Mouse (Mus musculus) limb, embryonic 15.5 days (tissue): ENCODE measurements around the gene Rpl3l. TPM values are rescaled to one million over a fixed set of nuclear protein-coding genes. Genes with fewer than 3 reads are reported as not detected.
"Not testable (repeated sequence)": the region's sequence is repeated elsewhere in the genome, so short reads cannot be mapped to it uniquely, and the experiment has no call there.

ENCODE experiments used
- ATAC-seq: fragments of 200-750 bp; cut with Nextera tagmentation; 2 replicates; pipeline ENCODE4 v1.8.0; 2017; ENCODE audit warnings: low read depth, moderate TSS enrichment; ENCODE audit not compliant: insufficient number of reproducible peaks, low FRiP score, low TSS enrichment
- H3K27ac ChIP-seq: fragments of 300-500 bp; sonication (generic); 2 replicates; pipeline ENCODE4 v1.5.1; 2015; ENCODE audit warnings: moderate library complexity, mild to moderate bottlenecking, inconsistent platforms
- H3K27me3 ChIP-seq: fragments of 300-500 bp; sonication (generic); 2 replicates; pipeline ENCODE4 v1.6.1; 2015; ENCODE audit warnings: inconsistent platforms
- H3K36me3 ChIP-seq: fragments of 300-500 bp; sonication (generic); 2 replicates; pipeline ENCODE4 v1.6.1; 2015; ENCODE audit warnings: inconsistent platforms
- H3K4me1 ChIP-seq: fragments of 300-500 bp; sonication (generic); 2 replicates; pipeline ENCODE4 v1.6.1; 2015; ENCODE audit warnings: inconsistent platforms
- H3K4me2 ChIP-seq: fragments of 300-500 bp; sonication (generic); 2 replicates; pipeline ENCODE4 v1.6.1; 2015; ENCODE audit warnings: mild to moderate bottlenecking, inconsistent platforms
- H3K4me3 ChIP-seq: fragments of 300-500 bp; sonication (generic); 2 replicates; pipeline ENCODE4 v1.5.1; 2015; ENCODE audit warnings: mild to moderate bottlenecking, inconsistent platforms
- H3K9ac ChIP-seq: fragments of 300-500 bp; sonication (generic); 2 replicates; pipeline ENCODE4 v1.6.1; 2015; ENCODE audit warnings: inconsistent platforms
- H3K9me3 ChIP-seq: fragments of 300-500 bp; sonication (generic); 2 replicates; pipeline ENCODE4 v1.6.1; 2016; ENCODE audit warnings: inconsistent platforms
- WGBS: fragments of 180-500 bp; shearing (Covaris S2); methylation state at CpG from one replicate; pipeline ENCODE4 v1.1.7; 2015; 5-methylcytosine and 5-hydroxymethylcytosine counted together
- polyA plus RNA-seq: library from polyadenylated mRNA; unstranded; fragments of >200 nt; fragmentation: Nextera tagmentation; extraction: Ambion mirVana; gene quantifications from 2 replicates; pipeline ENCODE4 v1.2.1, GENCODE M21; 2015

Rpl3l gene
- polyA plus RNA-seq, 1 experiment from 2014 or later: not detected

DNA sequence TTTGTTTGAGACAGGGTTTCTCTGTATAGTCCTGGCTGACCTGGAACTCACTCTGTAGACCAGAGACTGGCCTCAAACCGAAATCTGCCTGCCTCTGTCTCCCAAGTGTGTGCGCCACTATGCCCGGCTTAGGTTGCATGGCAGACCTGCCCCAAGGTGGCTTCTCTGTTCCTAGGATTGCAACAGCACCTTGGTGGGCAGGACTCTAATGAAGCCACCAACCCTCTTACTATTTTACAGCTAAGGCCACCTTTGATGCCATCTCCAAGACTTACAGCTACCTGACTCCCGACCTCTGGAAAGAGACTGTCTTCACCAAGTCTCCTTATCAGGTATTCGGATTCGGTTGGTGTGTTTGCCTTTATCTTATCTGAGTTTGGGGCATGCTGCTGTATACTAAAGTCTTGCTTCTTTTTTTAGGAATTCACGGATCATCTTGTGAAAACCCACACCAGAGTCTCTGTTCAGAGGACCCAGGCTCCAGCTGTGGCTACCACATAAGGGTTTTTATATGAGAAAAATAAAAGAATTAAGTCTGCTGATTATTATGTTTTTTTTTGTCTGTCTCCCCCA is 6.2 kb upstream of the Rpl3l start:
- H3K9me3 ChIP-seq, ATAC-seq, H3K27ac ChIP-seq, H3K27me3 ChIP-seq: not testable (repeated sequence)
- 65% methylated on average over 7 of the region's 7 CpGs for WGBS
- Histone ChIP-seq H3K4me2 (peak overlapping the region; percentile 74), H3K36me3 (peaks cover 34% of the 10 kb centered on the region), H3K9ac (peak overlapping the region; percentile 31; the same call in 1 of the 2 replicates), H3K4me1 (peaks cover 32% of the 10 kb centered on the region), H3K4me3 (peak overlapping the region; percentile 75)

DNA sequence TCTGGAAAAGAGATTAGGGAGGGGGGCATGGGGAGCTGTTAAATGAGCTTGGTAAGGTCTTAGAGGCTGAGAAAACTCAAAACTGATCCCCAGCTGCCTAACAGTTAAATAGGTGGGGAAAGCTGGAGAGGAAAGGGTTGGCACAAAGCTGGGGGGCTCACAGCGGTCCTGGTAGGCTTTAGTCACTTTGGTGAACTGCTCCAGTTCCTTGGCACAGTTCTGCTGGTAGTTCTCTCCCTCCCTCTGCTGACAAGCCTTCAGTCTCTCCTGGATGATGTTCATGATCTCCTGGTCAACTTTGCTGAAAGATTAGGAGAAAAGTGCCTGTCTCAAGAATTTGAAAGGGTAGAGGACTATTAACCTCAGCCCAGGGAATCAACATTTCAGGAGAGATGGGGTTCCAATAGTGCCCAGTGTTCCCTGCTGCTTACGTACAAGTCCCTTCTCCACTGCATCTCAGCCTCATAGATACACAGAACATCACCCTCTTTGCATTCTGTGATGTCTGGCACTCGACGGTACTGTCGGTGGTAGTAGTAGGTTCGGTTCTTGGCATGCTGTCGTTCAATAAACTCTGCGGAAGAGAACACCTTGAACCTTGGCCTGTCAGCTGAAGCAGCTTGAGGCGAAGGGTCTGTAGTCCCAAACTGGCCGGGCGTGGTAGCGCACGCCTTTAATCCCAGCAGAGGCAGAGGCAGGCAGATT is 5.2 kb upstream of the Rpl3l start:
- no peak overlapping the region for H3K27ac ChIP-seq
- ATAC-seq: no peak
- no peaks in the 10 kb centered on the region for H3K27me3 ChIP-seq
- H3K4me1 ChIP-seq: peaks cover 32% of the 10 kb centered on the region
- H3K4me3 ChIP-seq: peak overlapping the region; percentile 76; the same call in 1 of the 2 replicates
- 30% methylated on average over 13 of the region's 13 CpGs for WGBS
- no peak overlapping the region for H3K9ac ChIP-seq
- peaks cover 26% of the 10 kb centered on the region for H3K36me3 ChIP-seq
- H3K4me2 ChIP-seq: 0 out of 2 replicates have a peak overlapping the region, but pooled peaks have one; percentile 6
- no peaks in the 10 kb centered on the region for H3K9me3 ChIP-seq

DNA sequence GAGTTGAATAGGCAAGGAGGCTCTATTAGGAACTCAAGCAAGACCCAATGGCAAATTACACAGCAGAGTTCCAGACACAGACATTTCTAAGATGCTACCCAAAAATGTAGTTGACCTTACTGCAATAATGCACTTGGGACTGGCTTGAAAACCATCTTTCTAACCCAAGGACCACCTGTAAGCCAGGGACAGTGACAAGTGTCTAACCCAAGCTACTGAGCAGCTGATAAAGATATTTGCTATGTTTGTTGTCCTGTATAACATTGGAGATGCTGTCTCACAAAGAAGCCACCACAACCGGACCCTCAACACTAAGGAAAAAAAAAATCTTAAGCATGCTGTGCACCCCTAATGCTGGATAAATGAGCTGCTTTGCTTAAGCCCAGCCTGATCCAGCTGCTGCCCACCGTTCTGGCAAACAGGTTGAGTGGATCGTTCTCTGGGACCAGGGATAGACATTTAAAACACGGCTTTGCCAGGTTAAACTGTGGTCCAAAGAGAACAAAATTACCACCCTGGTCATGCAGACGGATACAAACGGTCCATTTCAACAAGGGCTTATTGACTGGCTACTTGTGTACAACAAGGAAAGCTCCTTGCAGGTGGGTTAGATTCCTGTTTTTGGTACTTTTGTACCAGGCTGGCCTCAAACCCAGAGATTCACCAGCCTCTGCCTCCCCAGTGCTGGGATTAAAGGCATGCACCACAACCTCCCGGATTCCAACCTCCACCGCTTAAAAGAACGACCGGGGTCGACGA is 4.3 kb upstream of the Rpl3l start:
- 1% methylated on average over 12 of the region's 12 CpGs for WGBS
- Histone ChIP-seq H3K27ac (peak overlapping the region; percentile 86), H3K9ac (peak overlapping the region; percentile 78), H3K27me3 (no peaks in the 10 kb centered on the region), H3K4me2 (peak overlapping the region; percentile 84), H3K4me1 (peaks cover 32% of the 10 kb centered on the region), H3K36me3 (peaks cover 18% of the 10 kb centered on the region), H3K4me3 (peak overlapping the region; percentile 76), H3K9me3 (no peaks in the 10 kb centered on the region)
- no peak for ATAC-seq

DNA sequence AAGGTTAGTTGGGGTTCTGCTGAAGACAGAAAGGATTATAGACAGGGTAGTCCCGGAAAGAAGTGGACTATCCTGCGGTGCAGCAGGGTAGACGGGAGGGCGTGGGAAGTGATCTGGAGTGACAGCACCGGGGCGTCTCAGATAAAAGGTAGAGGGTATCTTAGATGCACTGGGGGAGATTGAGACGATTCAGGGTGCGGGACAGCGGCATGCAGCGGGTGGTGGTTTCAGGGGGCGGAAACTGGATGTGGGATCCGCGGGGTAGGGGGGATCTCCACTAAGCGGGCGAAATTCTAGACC is 3.8 kb upstream of the Rpl3l start:
- ATAC-seq: no peak
- WGBS: 0% methylated on average over 15 of the region's 15 CpGs
- Histone ChIP-seq H3K9me3 (no peaks in the 10 kb centered on the region), H3K9ac (peak overlapping the region; percentile 78), H3K4me1 (peaks cover 30% of the 10 kb centered on the region), H3K4me3 (peak overlapping the region; percentile 76), H3K36me3 (peaks cover 18% of the 10 kb centered on the region), H3K27me3 (no peaks in the 10 kb centered on the region), H3K4me2 (peak overlapping the region; percentile 84), H3K27ac (peak overlapping the region; percentile 86)

DNA sequence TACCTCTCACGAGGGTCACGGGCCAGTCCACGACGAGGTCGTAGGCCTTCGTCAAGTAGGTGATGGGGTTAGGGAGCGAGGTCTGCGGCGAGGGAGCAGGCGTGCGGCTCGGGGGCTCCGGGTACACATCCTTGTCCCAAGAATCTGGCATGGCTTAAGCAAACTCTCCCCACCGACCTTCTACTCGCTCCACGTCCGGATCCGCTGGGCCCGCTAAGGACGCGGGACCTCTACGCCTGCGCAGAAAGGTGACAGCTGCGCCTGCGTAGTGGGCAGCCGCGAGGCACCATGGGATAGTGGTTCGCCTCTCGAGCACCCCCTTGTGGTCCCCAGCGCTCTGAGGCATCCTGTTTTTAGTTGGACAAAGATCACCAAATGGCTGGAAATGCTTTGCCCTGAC is 3.4 kb upstream of the Rpl3l start, which contains the start of gene Ndufb10:
Ndufb10 (minus strand) TSS at position 295 of the 400 bp plus-strand sequence.
- H3K36me3 ChIP-seq: peaks cover 18% of the 10 kb centered on the region
- peak within 1 kb of the TSS; percentile 84 for H3K4me2 ChIP-seq
- H3K4me3 ChIP-seq: peak within 1 kb of the TSS; percentile 76
- H3K9me3 ChIP-seq: no peaks in the 10 kb centered on the region
- WGBS: under 1% methylated on average over 30 of the region's 30 CpGs
- peak within 1 kb of the TSS; percentile 78 for H3K9ac ChIP-seq
- peaks cover 29% of the 10 kb centered on the region for H3K4me1 ChIP-seq
- peak; percentile 66 for ATAC-seq
- no peaks in the 10 kb centered on the region for H3K27me3 ChIP-seq
- H3K27ac ChIP-seq: peak within 1 kb of the TSS; percentile 86

DNA sequence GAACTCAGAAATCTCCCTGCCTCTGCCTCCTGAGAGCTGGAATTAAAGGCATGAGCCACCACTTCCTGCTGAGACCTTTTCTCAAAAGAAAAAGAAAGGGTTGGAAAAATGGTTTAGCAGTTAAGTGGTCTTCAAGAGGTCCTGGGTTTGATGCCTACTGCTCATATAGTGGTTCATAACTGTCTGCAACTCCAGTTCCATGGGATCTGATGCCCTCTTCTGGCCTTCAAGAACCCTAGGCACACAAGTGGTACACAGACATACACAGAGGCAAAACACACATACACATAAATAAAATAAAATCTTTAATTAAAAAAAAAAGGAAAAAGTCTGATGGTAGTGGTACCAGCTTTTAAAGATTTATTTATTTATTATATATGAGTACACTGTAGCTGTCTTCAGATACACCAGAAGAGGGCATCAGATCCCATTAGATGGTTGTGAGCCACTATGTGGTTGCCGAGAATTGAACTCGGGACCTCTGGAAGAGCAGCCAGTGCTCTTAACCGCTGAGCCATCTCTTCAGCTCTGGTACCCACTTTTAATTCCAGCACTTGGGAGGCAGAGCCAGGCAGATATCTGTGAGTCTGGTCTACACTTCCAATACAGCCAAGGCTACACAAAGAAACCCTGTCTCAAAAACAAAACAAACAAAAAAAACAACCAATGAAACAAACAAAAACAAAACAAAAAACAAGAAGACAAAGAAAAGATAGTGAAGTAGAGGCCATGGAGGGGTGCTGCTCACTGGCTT is 1.8 kb upstream of the Rpl3l start:
- Histone ChIP-seq H3K27me3 (no peaks in the 10 kb centered on the region), H3K27ac (no peak overlapping the region), H3K4me2 (no peak overlapping the region), H3K9me3 (no peaks in the 10 kb centered on the region), H3K4me1 (peaks cover 29% of the 10 kb centered on the region), H3K4me3 (no peak overlapping the region), H3K36me3 (peaks cover 16% of the 10 kb centered on the region), H3K9ac (no peak overlapping the region)
- WGBS: 70% methylated on average over 3 of the region's 3 CpGs
- ATAC-seq: no peak

DNA sequence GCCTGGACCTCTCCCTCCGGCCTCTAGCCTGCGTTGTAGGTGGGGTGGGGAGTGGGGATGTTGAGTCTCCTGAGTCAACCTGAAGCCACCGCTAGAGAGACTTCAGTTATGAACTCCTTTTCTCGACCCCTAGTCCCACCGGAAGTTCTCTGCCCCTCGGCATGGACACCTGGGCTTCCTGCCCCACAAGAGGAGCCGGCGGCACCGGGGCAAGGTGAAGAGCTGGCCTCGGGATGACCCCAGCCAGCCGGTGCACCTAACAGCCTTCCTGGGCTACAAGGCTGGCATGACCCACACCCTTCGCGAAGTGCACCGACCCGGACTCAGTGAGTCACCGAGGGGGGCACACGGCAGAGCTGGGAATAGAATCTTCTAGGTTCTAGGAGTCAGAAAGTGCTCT is 564 bp downstream of the Rpl3l start:
- no peak overlapping the region for H3K9ac ChIP-seq

DNA sequence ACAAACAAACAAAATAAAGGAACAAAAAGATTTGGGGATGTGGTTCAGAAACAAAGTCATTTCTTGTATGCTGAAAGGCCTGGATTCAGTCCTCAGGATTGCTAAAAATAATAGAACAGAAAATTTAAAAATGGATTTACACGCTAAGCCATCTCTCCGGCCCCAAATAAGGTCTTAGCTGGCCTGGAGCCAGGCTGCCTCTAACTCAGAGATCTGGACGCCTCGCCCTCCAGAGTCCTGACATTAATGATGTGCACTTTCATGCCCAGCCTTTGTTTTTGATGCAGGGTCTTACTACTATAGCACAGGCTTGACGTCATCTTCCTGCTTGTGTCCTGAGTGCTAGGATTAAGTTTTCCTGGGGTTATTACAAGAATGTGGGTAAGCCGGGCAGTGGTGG is 1.4 kb downstream of the Rpl3l start:
- Histone ChIP-seq H3K4me1 (0 out of 2 replicates have a peak, but pooled peaks cover 3% of the 10 kb centered on the region), H3K27ac (no peak overlapping the region), H3K4me3 (no peak overlapping the region), H3K36me3 (no peaks in the 10 kb centered on the region), H3K9me3 (no peaks in the 10 kb centered on the region), H3K4me2 (no peak overlapping the region), H3K27me3 (no peaks in the 10 kb centered on the region), H3K9ac (no peak overlapping the region)
- WGBS: 75% methylated on average over 6 of the region's 6 CpGs
- ATAC-seq: no peak

More for the DNA sequence above, 564 bp downstream of the Rpl3l start:
- Histone ChIP-seq H3K4me1 (peaks cover 9% of the 10 kb centered on the region), H3K27ac (no peak overlapping the region), H3K36me3 (no peaks in the 10 kb centered on the region), H3K27me3 (no peaks in the 10 kb centered on the region), H3K4me2 (no peak overlapping the region), H3K9me3 (no peaks in the 10 kb centered on the region), H3K4me3 (no peak overlapping the region)
- no peak for ATAC-seq
- 70% methylated on average over 17 of the region's 17 CpGs for WGBS

DNA sequence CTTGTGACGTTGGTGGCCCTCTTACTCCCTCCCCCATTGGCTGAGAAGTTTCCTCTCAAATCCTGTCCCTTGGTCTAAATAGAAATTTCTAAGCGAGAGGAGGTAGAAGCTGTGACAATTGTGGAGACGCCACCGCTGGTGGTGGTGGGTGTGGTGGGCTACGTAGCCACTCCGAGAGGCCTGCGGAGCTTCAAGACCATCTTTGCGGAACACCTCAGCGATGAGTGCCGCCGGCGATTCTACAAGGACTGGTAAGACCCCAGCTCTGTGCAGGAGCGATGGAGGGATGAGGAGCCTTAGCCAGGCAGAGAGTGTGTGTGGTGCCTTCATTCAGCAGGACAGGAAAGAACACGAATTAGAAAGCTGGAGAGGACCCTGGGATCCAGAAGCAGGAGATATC is 3.2 kb downstream of the Rpl3l start:
- no peak for ATAC-seq
- Histone ChIP-seq H3K4me2 (no peak overlapping the region), H3K9ac (no peak overlapping the region), H3K4me1 (peaks cover under 1% of the 10 kb centered on the region; the same call in 1 of the 2 replicates), H3K9me3 (no peaks in the 10 kb centered on the region), H3K27ac (no peak overlapping the region), H3K36me3 (no peaks in the 10 kb centered on the region), H3K27me3 (no peaks in the 10 kb centered on the region), H3K4me3 (no peak overlapping the region)
- 81% methylated on average over 14 of the region's 14 CpGs for WGBS

DNA sequence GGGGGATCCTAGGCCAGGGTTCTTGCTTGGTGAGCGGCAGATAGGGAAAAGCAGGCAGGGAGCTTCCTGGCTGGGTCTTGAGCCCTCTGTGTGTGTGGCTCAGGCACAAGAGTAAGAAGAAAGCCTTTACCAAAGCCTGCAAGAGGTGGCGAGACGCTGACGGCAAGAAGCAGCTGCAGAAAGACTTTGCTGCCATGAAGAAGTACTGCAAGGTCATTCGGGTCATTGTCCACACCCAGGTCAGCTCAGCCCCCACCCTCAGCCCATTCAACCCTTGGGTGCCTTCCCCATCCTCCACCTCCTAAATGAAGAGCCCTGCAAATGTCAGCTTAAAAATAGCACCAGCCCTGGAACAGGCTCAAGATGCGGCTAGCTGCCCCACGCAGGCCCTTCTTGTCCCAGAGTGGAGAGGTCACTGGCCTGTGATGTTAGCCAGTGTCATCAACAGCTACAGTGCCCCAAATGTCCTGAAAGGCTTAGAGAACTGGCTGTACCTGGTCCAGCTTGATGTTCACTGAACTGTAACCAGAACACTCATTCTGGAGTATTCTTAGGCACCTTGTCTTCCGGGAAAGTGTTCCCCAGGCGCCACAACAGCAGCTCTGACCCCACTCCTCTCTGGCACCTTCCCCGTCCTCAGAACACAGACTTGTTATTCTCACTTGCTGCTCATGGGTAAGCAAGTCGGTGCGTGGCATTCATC is 4.8 kb downstream of the Rpl3l start:
- no peak overlapping the region for H3K9ac ChIP-seq
- no peak overlapping the region for H3K4me2 ChIP-seq
- no peak overlapping the region for H3K4me3 ChIP-seq
- H3K27ac ChIP-seq: no peak overlapping the region
- H3K36me3 ChIP-seq: no peaks in the 10 kb centered on the region
- H3K4me1 ChIP-seq: peaks cover 11% of the 10 kb centered on the region
- no peaks in the 10 kb centered on the region for H3K9me3 ChIP-seq
- ATAC-seq: no peak
- WGBS: 73% methylated on average over 12 of the region's 12 CpGs
- no peaks in the 10 kb centered on the region for H3K27me3 ChIP-seq

DNA sequence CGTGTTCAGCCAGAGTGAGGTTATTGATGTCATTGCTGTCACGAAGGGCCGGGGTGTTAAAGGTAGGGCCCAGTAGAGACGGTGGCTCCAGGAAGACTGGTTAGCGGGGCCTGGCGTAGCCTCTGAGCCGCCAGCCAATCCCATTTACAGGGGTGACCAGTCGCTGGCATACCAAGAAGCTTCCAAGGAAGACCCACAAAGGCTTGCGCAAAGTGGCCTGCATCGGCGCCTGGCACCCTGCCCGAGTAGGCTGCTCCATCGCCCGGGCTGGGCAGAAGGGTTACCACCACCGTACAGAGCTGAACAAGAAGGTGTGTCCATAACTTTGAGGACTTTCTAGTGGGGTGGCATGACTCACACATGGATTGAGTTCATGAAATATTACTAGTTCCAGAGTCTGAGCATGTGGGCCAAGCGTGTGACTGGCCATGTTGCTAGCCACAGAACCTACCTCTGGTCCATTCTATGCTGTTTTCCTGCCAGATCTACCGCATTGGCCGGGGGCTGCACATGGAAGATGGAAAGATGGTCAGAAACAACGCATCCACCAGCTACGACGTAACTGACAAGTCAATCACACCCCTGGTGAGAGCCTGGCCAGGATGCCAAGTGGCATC is 5.9 kb downstream of the Rpl3l start:
- H3K27me3 ChIP-seq: no peaks in the 10 kb centered on the region
- H3K4me3 ChIP-seq: no peak overlapping the region
- no peak overlapping the region for H3K9ac ChIP-seq
- no peaks in the 10 kb centered on the region for H3K9me3 ChIP-seq
- H3K36me3 ChIP-seq: no peaks in the 10 kb centered on the region
- peaks cover 15% of the 10 kb centered on the region for H3K4me1 ChIP-seq
- 86% methylated on average over 21 of the region's 21 CpGs for WGBS
- no peak overlapping the region for H3K27ac ChIP-seq
- no peak for ATAC-seq
- H3K4me2 ChIP-seq: no peak overlapping the region
